Mouse (Mus musculus) fibroblast of lung, adult 2 months (primary cell): ENCODE data around the gene Tubgcp2.

ENCODE experiments used
- DNase-seq: peaks from one replicate; pipeline ENCODE4 v3.0.0-alpha.2; 2011; ENCODE audit warnings: low read depth

Tubgcp2 gene

GRCm38 (mm10) chr7:140047811-140048311 lies 11.4 kb upstream of the Tubgcp2 start:
- DNase-seq, result no peak

- no peak for DNase-seq
Observed at GRCm38 (mm10) chr7:140045546-140045945, 9.1 kb upstream of the Tubgcp2 start.

GRCm38 (mm10) chr7:140042728-140043127 lies 6.3 kb upstream of the Tubgcp2 start:
- DNase-seq, result no peak

- no peak for DNase-seq
Observed at GRCm38 (mm10) chr7:140037171-140037555, 694 bp upstream of the Tubgcp2 start.

GRCm38 (mm10) chr7:140035456-140035855 lies 1.0 kb downstream of the Tubgcp2 start:
- no peak for DNase-seq

- no peak for DNase-seq
Observed at GRCm38 (mm10) chr7:140033386-140033785, 3.1 kb downstream of the Tubgcp2 start.

- DNase-seq, result no peak
Observed at GRCm38 (mm10) chr7:140032366-140032765, 4.1 kb downstream of the Tubgcp2 start.

- DNase-seq, result no peak
Observed at GRCm38 (mm10) chr7:140031771-140032170, 4.7 kb downstream of the Tubgcp2 start.

- no peak for DNase-seq
Observed at GRCm38 (mm10) chr7:140011336-140011735, 25.1 kb downstream of the Tubgcp2 start.

- no peak for DNase-seq
Observed at GRCm38 (mm10) chr7:140007781-140008180, 28.7 kb downstream of the Tubgcp2 start.

GRCm38 (mm10) chr7:140006861-140007611 lies 29.4 kb downstream of the Tubgcp2 start:
- no peak for DNase-seq

GRCm38 (mm10) chr7:140004666-140005065 lies 31.8 kb downstream of the Tubgcp2 start:
- no peak for DNase-seq

GRCm38 (mm10) chr7:140001086-140001740 lies 35.3 kb downstream of the Tubgcp2 start:
- DNase-seq, result no peak

- no peak for DNase-seq
Observed at GRCm38 (mm10) chr7:139998691-139999350, 37.6 kb downstream of the Tubgcp2 start.

- DNase-seq, result no peak
Observed at GRCm38 (mm10) chr7:139994676-139995075, 41.8 kb downstream of the Tubgcp2 start.

GRCm38 (mm10) chr7:139994202-139994601 lies 42.3 kb downstream of the Tubgcp2 start:
- DNase-seq, result no peak

GRCm38 (mm10) chr7:139993532-139993931 lies 42.9 kb downstream of the Tubgcp2 start:
- no peak for DNase-seq

GRCm38 (mm10) chr7:139992406-139992805 lies 44.1 kb downstream of the Tubgcp2 start, which contains the start of gene Adam8:
Adam8 (minus strand) TSS chr7:139992562.
- no peak for DNase-seq

GRCm38 (mm10) chr7:139990864-139991394 lies 45.5 kb downstream of the Tubgcp2 start:
- DNase-seq, result no peak

- DNase-seq, result no peak
Observed at GRCm38 (mm10) chr7:139988272-139988671, 48.2 kb downstream of the Tubgcp2 start.

- no peak for DNase-seq
Observed at GRCm38 (mm10) chr7:139984505-139984904, 52.0 kb downstream of the Tubgcp2 start.

- DNase-seq, result no peak
Observed at GRCm38 (mm10) chr7:139982058-139982457, 54.4 kb downstream of the Tubgcp2 start.
